Mouse (Mus musculus): ENCODE measurements around the gene Gba2.

Gene Gba2

DNA sequence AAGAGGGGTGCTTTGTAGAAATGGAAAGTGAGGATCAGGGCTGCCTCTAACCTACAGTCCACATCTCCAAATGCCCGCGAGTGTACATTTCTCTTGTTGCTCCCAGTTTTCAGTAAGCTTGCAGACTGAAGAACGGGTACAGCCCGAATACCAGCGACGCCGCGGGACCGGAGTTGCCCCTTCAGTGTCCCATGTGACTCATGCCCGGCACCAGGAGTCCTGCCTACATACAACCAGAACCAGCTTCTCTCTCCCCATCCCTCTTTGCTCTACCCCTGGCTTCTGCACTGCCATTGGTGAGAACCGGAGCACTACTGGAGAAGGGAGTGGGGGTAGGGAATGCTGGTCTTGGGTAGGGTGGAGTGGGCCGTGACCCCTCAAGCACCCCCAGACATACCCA lies 2.7 kb upstream of the Gba2 start:
- no peak for DNase-seq (ENCODE audit: low read depth)

DNA sequence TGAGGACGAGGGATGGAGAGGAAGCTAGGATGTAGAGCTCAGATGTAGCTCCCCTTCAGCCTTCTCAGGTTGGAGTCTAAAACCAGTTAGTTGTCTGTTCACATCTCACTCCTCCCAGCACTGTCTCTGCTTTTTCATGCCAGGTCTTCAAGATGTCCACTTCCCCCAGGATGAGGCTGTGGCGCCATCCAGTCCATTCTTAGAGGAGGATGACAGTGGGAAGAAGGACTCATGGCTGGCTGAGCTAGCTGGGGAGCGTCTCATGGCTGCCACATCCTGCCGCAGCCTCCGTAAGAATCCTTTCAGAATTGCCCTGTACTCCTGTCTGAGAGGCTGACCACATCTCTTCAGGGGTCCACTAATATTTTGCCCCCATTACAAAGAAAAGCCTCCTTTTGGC lies 2.0 kb upstream of the Gba2 start:
- no peak for DNase-seq (ENCODE audit: low read depth)

DNA sequence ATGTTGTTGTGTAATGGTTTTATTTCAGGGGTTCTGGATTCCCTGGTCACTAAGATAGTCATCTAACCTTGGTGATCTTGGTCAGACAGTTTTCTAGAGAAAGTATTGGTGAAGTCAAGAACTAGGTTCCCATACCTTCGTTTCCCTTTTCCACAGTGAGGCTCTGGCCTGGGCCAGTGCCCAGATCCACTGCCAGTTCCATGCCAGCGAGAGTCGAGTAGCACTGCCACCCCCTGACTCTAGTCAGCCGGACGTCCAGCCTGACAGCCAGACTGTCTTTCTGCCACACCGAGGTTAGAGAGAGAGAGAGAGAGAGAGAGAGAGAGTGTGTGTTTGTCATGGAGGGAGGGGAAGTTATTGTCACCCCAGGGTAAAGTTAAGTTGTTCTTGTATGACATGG lies 1.1 kb upstream of the Gba2 start:
- DNase-seq (ENCODE audit: low read depth): no peak

DNA sequence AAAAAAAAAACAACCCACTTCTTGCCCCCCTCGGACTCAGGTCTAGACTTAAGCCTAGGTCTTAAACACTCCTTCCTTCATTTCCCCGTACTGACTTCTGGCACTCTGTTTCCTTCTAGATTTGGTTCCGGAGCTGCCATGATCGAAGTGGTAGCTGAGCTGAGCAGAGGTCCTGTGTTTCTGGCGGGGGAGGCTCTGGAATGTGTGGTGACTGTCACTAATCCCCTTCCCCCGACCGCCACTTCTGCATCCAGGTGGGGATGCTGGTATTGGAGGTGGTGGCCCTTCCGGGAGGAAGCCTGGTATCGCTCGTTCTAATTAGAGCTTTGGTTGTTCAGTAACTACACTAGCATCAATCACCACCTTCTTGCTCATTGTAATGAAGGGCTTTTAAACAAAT lies 583 bp upstream of the Gba2 start:
- no peak for DNase-seq (ENCODE audit: low read depth)

DNA sequence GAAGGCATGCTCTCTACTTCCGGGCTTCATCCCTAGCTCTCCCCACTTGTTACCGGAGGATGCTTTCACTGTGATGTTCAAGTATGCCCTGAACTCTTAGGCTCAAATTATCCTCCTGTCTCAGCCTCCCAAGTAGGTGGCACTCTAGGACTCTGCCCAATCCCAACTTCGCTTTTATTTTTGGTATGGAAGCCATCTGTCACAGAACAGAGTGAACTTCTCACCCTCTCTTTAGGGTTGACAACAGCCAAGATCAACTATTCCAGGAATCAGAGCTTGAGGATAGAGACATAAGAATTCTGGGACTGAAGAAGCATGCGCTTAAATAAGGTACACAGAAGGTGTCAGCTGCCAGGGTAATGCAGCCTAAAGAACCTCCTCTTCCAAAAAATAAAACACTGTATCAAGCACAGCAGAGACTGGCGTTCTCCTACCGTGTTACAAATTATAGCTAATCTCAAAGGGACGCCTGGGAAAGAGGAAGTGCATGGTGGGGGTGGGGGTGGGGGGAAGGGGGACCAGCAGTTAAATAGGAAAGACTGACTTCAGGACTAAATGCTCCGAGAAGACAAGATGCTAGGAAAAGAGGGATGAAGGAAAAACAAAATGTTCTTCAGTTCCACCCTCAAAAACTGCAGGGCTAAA lies 1.3 kb downstream of the Gba2 start:
- DNase-seq (ENCODE audit: low read depth): no peak

DNA sequence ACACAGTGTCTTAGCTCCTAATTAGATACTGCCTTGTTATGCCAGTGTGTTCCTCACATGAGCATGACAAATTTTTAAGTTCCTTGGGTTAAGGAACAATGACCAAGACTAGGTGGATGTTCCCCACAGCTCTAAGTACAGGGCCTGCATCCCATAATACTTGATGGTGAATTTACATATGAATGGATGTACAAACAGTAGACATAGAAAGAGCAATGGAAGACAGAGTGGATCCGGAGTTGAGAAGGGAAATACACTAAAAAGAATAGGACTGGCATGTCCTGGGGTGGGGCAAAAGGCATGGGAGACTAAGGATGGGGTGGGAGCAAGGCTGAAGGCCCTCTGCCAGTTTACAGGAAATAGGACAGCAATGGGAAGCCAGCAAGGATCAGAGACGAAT lies 3.3 kb downstream of the Gba2 start:
- DNase-seq (ENCODE audit: low read depth): no peak

DNA sequence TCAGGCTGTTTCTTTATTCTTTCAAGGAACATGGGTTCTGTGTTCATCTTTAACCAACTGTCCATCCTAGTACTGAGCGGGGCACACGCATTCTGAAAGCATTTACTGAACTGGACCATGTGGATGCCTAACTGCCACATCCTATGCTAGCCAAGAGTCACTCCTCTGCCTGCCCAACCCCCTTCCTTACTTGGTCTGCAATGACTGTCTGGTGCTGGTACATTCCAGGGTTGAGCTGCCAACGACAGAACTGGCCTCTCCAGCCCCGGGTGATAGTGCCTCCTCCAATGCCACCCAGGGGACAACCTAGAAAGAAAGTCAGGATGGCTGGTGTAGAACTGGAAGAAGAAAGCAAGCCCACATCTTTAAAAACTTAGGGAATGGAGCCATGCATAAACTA lies 5.1 kb downstream of the Gba2 start:
- DNase-seq (ENCODE audit: low read depth): no peak

DNA sequence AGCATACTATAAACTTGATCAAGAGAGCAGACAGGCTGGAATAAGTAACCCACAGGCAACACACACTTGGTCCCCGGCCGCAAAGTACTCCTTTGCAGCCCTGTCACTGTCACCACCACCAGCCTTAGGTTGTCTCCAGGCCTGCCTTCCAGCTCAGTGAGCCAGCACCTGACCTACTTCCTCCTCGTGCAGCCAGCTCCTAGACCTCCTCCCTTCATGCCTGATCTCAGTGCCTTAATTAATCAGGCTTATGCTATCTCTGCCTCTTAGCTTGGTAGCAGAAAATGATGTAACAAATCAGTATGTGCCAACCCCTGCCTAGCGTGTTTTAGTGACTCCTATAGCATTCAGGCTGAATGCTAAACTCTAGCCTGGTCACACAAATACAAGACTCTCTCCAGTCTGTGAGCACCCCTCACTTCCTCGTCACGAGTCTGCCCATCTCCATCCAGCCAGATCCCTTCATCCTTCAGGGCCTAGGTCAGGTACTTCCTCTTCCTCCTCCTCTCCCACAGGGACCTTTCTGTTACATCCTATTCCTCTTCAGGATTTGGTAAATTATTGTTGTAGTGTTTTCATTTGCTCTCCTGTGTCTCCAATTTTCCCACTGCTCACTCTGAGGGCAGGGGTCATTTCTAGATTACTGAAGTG lies 7.2 kb downstream of the Gba2 start:
- no peak for DNase-seq (ENCODE audit: low read depth)

DNA sequence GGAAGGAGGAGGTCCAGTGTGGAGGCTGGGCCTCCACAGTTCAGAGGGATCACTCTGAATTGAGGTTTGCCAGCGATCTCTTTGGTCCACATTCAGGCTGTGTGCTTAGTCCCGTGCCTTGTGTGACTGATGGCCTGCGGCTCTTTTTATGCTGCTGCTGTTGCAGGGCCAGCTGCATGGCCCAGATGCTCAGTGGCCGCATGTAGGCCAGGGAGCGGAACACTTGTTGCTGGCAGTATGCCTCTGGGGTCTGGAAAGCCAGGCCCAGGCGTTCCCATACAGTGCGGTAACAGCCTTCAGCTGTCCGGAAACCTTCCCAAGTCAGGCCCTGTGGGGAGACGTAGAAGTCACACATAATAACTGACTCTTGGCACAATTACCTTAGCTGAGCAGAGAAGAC lies 11.5 kb downstream of the Gba2 start:
- DNase-seq (ENCODE audit: low read depth): no peak

DNA sequence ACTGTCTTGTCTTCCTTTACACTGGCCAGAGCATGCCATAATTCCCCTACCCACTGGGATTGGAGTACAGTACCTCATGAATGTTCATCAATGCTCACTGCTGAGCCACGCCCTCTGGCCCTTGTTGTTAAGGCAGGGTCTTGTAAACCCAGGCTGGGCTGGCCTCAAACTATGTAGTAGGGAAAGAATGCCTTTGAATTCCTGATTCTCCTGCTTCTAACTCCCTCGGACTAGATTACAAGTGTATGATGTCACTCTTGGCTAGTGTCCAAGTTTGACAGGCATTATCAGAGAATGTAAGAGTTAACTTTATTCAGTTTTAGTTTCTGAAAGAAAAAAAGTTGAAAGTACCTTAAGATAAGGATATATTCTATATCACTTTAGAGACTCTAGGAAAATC lies 14.4 kb downstream of the Gba2 start:
- no peak for DNase-seq (ENCODE audit: low read depth)

DNA sequence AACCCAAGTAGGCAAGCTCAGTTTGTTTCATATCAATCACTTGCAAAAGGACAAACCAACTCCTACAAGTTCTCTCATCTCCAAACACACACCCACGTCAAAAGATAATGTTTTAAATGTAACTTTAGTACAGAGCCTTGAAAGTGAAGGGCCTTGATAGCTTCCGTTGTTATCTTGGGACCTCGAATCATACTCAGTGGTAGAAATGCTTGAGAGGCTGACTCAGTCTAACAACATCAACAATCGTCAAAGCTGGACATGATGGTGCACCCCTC lies 15.1 kb downstream of the Gba2 start:
- no peak for DNase-seq (ENCODE audit: low read depth)

DNA sequence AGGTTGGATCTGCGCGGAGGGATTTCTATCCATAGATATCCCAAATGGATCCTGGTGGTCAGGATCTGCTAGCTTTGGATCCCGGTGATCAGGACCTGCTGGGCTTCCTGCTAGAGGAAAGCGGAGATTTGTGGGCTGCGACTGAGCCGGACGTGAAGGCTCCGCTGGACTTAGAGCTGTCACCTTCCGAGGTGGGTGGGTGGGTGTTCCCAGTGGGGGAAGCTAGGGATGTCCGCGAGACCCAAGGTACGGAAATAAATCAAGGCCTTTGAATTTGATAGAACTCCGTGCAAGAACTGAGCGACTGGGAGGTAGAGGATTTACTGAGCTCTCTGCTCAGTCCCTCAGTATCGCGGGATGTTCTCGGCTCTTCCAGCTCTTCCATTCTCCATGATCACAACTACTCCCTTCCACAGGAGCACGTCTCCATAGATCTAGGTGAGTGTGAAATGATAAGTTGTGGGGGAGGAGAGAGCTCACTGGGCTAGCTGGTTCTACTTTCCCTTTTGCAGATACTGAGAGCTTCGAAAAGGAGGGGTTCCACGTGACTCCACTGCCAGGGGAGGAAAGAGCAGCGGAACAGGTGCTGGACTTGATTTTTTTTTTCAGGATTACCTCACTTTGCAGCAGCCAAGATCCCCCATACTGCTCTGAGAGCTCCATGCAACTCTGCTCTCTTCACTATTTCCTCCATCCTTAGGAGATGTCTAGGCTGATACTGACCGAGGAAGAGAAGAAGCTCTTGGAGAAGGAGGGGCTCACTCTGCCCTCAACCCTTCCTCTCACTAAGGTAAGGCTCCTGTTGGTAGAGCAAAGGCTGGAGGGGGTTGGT lies 15.7 kb downstream of the Gba2 start:
- no peak for DNase-seq (ENCODE audit: low read depth)

DNA sequence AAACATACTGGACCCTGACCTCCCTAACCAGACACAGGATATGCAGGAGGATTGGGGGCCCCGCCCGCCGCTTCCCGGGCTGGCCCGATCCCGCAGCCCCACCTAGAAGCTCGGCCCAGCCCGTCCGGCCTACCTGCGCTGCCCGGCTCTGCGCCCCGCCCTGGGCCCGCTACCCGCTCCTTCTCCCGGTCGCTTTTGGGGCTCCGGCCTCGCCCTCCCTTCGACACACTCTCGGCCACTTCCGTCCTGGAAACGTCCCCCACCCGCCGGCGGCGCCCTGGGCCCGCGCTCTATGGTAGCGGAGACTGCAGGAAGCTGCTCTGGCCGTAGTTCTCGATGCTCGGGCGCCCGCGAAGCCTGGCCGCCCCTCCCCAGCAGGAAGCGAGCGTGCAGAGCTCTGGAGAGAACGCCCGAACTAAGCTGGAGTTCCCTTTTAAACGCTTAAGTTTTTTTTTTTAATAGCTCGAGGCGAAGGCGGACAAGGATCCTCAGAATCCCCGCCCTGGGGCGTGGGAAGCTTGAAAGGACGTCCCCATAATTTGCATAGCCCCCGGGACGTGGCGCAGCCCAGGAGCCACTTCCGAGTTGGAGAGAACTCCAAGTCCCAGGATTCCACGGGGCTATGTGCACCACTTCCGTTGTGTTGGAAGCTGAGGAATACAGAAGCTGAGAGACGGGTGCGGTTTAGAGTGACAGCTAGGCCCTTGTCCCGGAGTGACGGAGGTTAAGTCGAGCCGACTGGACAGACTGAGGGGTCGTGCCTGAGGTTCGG lies 16.5 kb downstream of the Gba2 start, which contains the start of the genes Creb3 and Tln1:
TSS of gene Creb3 (plus strand) at position 336 of the 772 bp plus-strand sequence.
TSS of gene Tln1 (minus strand) at position 695 of the 772 bp plus-strand sequence.
- peak; percentile 98 for DNase-seq (ENCODE audit: low read depth)

DNA sequence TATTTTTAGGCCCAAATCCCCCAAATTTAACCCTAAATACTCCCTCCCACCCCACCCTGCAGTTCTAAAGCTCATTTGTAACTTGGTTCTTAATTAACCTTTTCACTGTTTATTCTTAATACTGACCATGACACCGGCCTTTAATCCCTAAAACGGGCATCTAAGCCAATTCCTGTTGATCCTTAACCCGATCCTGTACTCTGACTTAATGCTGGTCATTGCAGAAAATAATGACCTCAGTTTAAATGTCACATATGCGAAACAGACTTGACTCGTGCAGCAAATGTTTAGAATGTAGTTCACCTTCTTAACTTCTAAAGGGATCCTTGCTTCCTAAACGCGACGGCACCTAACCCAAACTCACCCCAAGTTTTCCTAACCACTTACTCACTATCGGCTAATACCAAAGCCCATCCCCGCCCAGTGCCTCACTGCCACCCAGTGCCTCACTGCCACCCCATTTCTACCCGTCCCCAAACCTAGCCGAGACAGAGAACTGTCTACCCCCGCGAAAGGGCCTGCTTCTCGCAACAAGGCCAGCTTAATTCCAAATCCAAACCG lies 17.2 kb downstream of the Gba2 start:
- DNase-seq (ENCODE audit: low read depth): no peak

DNA sequence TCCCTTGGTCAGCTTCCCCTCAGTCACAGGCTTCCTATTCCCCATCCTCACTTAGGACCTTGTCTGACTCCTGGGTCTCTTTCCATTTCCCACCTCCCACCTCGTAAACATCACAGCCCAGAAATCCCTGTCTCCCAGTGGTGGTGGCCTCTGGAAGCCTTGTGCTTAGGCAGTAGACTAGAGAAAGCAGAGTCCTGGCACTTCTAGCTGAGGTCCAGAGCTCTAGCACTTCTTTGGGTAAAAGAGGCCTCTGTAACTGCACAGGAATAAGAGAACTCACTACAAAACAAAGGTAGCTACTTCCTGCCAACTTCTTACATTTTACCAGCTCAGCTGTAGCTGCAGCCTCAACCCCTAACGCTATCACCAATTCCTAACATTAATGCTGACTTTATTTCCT lies 17.7 kb downstream of the Gba2 start:
- no peak for DNase-seq (ENCODE audit: low read depth)

DNA sequence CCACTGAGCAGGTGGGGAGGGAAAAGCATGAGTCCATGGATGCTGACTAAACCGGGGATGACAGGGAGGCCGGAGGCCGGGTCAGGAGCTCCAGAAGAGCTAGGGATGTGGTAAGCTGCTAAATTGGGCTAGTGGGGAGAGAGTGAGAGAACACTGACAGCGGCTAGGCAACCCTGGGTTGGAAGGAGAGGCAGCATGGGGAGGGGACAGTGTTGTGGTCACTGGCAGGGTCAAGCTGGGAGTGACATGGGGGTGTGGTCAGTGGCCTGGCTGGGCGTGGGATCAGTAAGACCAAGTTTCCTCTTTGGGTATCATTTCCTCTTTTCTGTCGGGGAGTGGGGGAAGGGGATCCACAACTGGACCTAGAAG lies 18.4 kb downstream of the Gba2 start:
- no peak for DNase-seq (ENCODE audit: low read depth)

DNA sequence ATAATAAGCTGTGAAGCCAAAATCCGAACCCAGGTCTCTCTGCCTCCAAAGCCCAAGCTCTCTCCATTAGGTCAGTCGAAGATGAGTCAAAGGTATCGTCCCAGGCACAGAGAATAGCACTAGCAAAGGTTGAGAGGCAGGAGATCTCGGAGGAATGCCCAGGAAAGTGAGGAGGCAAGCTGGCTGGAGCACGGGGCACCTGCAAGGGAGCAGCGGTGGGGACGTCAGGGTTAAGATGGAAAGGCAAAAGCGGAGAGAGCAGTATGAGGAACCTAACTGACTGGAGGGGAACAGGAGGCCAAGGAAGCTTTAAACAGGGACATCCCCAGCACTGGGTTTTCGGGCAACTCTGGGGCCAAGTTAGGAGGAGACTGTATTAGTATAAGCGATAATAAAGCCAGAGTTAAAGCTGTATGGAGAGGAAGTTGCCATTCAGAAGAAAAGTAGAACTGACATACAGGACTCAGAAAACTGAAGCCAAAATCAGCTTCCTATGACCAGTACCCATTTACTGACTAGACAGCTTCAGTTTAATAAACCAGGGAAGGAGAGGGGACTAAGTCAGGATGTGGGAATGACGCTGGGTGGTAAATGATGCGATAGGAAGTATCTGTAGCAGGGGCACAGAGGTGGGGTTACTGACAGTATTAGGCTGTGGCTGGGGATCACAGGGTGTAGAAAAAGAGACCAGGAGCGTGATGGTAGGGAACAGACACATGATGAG lies 19.0 kb downstream of the Gba2 start:
- DNase-seq (ENCODE audit: low read depth): no peak

DNA sequence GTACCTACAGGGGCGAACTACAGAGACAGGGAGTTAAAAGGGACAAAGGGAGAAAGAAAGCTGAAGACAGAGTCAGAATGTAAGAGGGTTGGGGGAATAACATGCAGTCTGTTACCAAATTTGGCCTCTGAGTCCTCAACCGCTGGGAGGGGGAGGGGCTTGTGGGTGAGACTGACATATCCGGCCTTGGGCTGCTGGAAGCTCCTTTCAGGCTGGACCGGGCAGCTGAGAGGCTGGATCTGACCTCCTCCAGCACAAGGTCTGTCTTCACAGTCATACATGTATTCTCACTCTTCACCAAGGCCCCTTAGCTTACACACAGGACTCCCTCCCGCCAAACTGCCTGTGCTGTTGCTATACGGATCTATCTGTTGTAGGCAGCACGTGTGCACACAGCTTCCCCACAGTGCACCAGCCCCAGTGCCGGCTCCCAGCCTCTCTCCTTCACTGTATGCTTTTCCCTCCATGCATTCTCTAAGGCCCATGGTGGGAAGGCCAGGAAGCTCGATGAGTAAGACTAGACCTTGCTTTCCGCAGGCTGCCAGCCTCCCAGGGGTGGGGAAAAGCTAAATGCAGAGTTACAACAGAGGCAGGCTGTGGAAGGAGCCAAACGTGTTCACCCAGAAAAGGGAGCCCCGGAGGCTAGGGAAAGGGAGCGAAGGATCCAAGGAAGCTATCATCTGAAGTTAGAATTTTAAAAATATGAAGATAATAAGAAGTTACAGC lies 19.9 kb downstream of the Gba2 start:
- DNase-seq (ENCODE audit: low read depth): no peak

DNA sequence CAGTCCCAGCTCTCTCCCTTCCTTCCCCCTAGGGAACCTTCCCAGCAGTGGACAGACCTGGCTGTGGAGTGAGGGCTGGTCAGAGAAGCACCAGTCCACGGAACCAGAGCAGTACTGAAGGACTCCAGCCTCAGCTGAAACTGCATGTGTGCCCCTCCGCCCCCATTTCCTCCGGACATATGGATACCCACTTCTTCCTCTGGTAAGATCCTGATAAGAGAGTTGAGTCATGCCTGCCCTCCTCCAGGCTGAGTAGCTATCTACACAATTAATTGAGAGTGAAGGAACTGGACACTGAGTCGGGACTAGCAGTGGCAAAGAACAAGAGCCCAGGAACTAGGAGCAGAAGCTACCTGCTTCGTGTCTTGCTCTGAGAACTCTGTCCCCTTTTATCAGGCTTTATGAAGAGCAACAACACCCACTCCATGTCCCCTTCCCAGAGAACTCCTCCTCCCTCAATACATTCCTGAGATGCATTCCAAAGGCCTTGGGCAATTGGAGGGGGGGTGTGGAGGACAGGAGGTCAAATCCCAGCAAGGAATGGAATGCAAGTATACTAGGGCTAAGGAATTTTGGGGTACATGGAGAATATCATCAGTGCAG lies 20.5 kb downstream of the Gba2 start:
- DNase-seq (ENCODE audit: low read depth): no peak

DNA sequence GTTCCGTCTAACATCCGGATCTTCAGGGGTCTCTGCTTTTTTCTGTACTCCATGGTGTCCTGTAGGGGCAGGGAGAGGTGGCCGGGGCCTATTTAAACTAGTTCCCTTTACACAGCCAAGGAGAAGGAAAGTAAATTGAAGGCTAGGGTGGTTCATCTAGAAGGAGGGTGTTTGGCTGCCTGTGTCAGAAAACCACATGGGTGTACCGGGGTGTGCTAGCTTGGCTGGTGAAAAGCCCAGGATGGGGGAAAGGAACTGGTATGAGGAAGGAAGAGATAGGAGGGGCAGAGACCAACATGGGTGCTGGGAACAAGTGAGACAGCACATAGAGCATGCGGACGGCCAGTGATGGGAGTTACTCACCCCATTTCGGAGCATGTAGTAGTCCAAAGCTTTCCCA lies 22.7 kb downstream of the Gba2 start:
- no peak for DNase-seq (ENCODE audit: low read depth)

DNA sequence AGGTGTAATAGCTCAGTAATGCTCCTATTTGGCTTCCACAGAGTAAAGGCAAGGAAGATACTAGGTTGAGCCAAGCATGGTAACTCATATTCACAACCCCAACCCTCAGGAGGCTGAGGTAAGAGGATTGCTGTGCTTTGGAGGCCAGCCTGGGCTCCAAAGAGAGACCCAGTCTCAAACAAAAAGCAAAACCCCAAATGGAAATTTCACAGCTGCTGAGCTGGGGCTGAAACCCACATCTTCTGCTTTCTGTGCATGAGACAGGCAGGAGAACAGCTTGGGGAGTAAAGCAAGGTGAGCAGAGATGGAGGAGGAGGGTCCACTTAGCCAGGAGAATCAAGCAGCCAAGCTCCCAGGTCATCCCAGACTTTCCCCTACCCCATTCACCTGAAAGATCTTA lies 24.8 kb downstream of the Gba2 start:
- no peak for DNase-seq (ENCODE audit: low read depth)

Data from c-Kit-positive CD71-positive TER-119-negative erythroid progenitor cells, embryonic 14.5 days (primary cell).